Mouse (Mus musculus) hematopoietic stem cell, adult 5-6 weeks (primary cell): Measurements from ENCODE around the gene Wars2. TPM values are rescaled to one million over a fixed set of nuclear protein-coding genes. Genes with fewer than 3 reads are reported as not detected.

Experiments
- ATAC-seq, 2 experiments: fragments of 125-278 bp in 1 of 2; replicated peaks in 1 of 2; 2 replicates each; pipeline ENCODE4 v1.8.0; 2016 to 2017; ENCODE audit warnings: inconsistent platforms in 2 of 2, mild to moderate bottlenecking in 2 of 2, moderate number of reproducible peaks in 2 of 2, low read depth in 1 of 2, moderate TSS enrichment in 1 of 2; ENCODE audit not compliant: low FRiP score in 2 of 2, poor library complexity in 2 of 2, severe bottlenecking in 2 of 2, insufficient read depth in 1 of 2, low TSS enrichment in 1 of 2
- total RNA-seq: library from RNA; stranded (forward); fragments of 172-1452, 232-1000 nt; gene quantifications from 2 replicates; pipeline ENCODE4 v1.2.3, GENCODE M21; 2017

Wars2 gene
- total RNA-seq, 1 experiment from 2014 or later = 7.8 TPM

- ATAC-seq = no peak
These were observed 114.8 kb downstream of the Wars2 start for GRCm38 (mm10) chr3:99255411-99256365.

GRCm38 (mm10) chr3:99256366-99256750 is 115.5 kb downstream of the Wars2 start:
- no peak for ATAC-seq

- no peak for ATAC-seq
These were observed 115.9 kb downstream of the Wars2 start for GRCm38 (mm10) chr3:99256766-99257165.

- ATAC-seq = no peak
These were observed 117.0 kb downstream of the Wars2 start for GRCm38 (mm10) chr3:99257586-99258577.

GRCm38 (mm10) chr3:99259741-99260270 is 118.9 kb downstream of the Wars2 start:
- no peak for ATAC-seq

GRCm38 (mm10) chr3:99260395-99260794 is 119.5 kb downstream of the Wars2 start:
- ATAC-seq = no peak

GRCm38 (mm10) chr3:99261371-99261791 is 120.5 kb downstream of the Wars2 start:
- no peak for ATAC-seq

- peak in 1 of 2 experiments; percentile 40; a peak in 2 of 4 replicates for ATAC-seq
These were observed 121.1 kb downstream of the Wars2 start for GRCm38 (mm10) chr3:99261986-99262385.

- 0 out of 4 replicates have a peak, but pooled peaks of 1 of the 2 experiments have one; percentile 20 for ATAC-seq
These were observed 122.6 kb downstream of the Wars2 start for GRCm38 (mm10) chr3:99263471-99263903.

GRCm38 (mm10) chr3:99264695-99265094 is 123.8 kb downstream of the Wars2 start:
- peak; percentile 56 to 57; a peak in 3 of 4 replicates for ATAC-seq

GRCm38 (mm10) chr3:99266752-99267303 is 126.0 kb downstream of the Wars2 start:
- ATAC-seq = no peak

GRCm38 (mm10) chr3:99277973-99278580 is 137.2 kb downstream of the Wars2 start:
- no peak for ATAC-seq

GRCm38 (mm10) chr3:99279718-99280117 is 138.8 kb downstream of the Wars2 start:
- no peak for ATAC-seq

- no peak for ATAC-seq
These were observed 140.6 kb downstream of the Wars2 start for GRCm38 (mm10) chr3:99281453-99281852.

GRCm38 (mm10) chr3:99288302-99288701 is 147.4 kb downstream of the Wars2 start:
- peak in 1 of 2 experiments; percentile 53; a peak in 2 of 4 replicates for ATAC-seq
